Mouse (Mus musculus) small intestine, adult 2 months (tissue): ENCODE results near the gene Ntm.

Source experiments
- CTCF ChIP-seq: fragments of 200-500 bp; IDR thresholded peaks from 2 replicates; pipeline ENCODE4 v1.5.1; 2012; ENCODE audit warnings: low read depth, mild to moderate bottlenecking, control low read depth, inconsistent platforms, low read length, moderate library complexity, mixed read lengths; ENCODE audit not compliant: insufficient replicate concordance, insufficient read length; ENCODE audit errors: extremely low read depth
- POLR2A ChIP-seq: fragments of 200-500 bp; IDR thresholded peaks from 2 replicates; pipeline ENCODE4 v1.6.1; 2012; ENCODE audit warnings: low read depth, mild to moderate bottlenecking, control low read depth, inconsistent platforms, low read length, moderate library complexity

DNA sequence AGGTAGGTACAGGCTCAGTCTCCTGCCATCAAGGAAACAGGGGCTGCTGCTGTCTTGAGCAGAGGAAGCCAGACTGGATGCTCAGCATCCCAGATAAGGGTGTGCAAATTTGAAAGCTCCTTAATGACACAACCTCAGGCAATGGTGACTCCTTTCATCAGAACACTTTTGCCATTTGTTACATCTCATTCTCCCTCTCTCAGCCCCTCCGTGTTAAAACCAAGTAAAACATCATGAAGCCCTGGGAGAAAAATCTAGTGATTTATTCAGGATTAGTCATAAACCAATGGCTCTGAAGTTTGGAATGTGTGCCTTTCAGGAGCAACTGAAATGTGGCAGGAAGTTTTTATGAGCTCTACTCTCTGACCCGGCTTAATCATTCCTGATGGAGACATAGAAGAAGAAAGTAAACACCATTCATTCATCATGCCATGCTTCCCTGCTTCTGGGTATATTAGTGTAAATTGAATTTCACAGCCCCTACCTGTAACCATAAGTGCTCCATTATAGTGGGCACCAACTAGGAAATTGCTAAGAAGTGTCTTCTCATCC is 845.3 kb downstream of the Ntm start:
- TF ChIP-seq POLR2A (no peak), CTCF (no peak)
